Mouse (Mus musculus) hindbrain, embryonic 14.5 days (tissue): ENCODE measurements around the gene Zfp574. TPM values are rescaled to one million over a fixed set of nuclear protein-coding genes. Genes with fewer than 3 reads are reported as not detected.

Source experiments
- ATAC-seq: fragments of 200-750 bp; cut with Nextera tagmentation; 2 replicates; pipeline ENCODE4 v1.8.0; 2017; ENCODE audit warnings: moderate number of reproducible peaks, mild to moderate bottlenecking, moderate TSS enrichment, moderate library complexity; ENCODE audit not compliant: low FRiP score
- DNase-seq: peaks from one replicate; pipeline ENCODE4 v3.0.0-alpha.2; 2015; ENCODE audit warnings: low spot score
- H3K27ac ChIP-seq: fragments of 300-500 bp; sonication (generic); 2 replicates; pipeline ENCODE4 v1.5.1; 2014; ENCODE audit warnings: mild to moderate bottlenecking, moderate library complexity
- H3K27me3 ChIP-seq: fragments of 300-500 bp; sonication (generic); 2 replicates; pipeline ENCODE4 v1.6.1; 2014; ENCODE audit warnings: mild to moderate bottlenecking, low read length, mixed read lengths; ENCODE audit not compliant: control insufficient read depth, insufficient read depth
- H3K36me3 ChIP-seq: fragments of 300-500 bp; sonication (generic); replicated peaks from 2 replicates; pipeline ENCODE4 v1.6.1; 2014; ENCODE audit not compliant: control insufficient read depth, insufficient read depth
- H3K4me1 ChIP-seq: fragments of 300-500 bp; sonication (generic); replicated peaks from 2 replicates; pipeline ENCODE4 v1.6.1; 2014; ENCODE audit warnings: antibody characterized with exemption, low read length, mixed read lengths; ENCODE audit not compliant: control insufficient read depth, insufficient read depth
- H3K4me2 ChIP-seq: fragments of 300-500 bp; sonication (generic); replicated peaks from 2 replicates; pipeline ENCODE4 v1.6.1; 2014; ENCODE audit warnings: mild to moderate bottlenecking, moderate library complexity
- H3K4me3 ChIP-seq: fragments of 300-500 bp; sonication (generic); replicated peaks from 2 replicates; pipeline ENCODE4 v1.5.1; 2014; ENCODE audit warnings: mild to moderate bottlenecking, low read length
- H3K9ac ChIP-seq: fragments of 300-500 bp; sonication (generic); 2 replicates; pipeline ENCODE4 v1.6.1; 2014
- H3K9me3 ChIP-seq: fragments of 300-500 bp; sonication (generic); 2 replicates; pipeline ENCODE4 v1.6.1; 2016; ENCODE audit warnings: low read length; ENCODE audit not compliant: control insufficient read depth
- WGBS: fragments of 180-500 bp; shearing (Covaris S2); extraction: QIAGEN DNeasy Blood & Tissue Kit; methylation state at CpG from one replicate; pipeline ENCODE4 v1.1.7; 2014; 5-methylcytosine and 5-hydroxymethylcytosine counted together
- polyA plus RNA-seq: library from polyadenylated mRNA; unstranded; fragments of >200 nt; fragmentation: Nextera tagmentation; extraction: Ambion mirVana; gene quantifications from 2 replicates; pipeline ENCODE4 v1.2.1, GENCODE M21; 2014

Gene Zfp574
- polyA plus RNA-seq, 1 experiment from 2014 or later: 29.4 TPM

- H3K4me3 ChIP-seq: no peak overlapping the region
- no peaks in the 10 kb centered on the region for H3K27me3 ChIP-seq
- peak; percentile 88 for DNase-seq
- H3K36me3 ChIP-seq: no peaks in the 10 kb centered on the region
- 11% methylated on average over 17 of the region's 17 CpGs for WGBS
- H3K4me1 ChIP-seq: no peaks in the 10 kb centered on the region
- no peak overlapping the region for H3K9ac ChIP-seq
- peak overlapping the region; percentile 21; the same call in 1 of the 2 replicates for H3K27ac ChIP-seq
- ATAC-seq: peak; percentile 28
- H3K4me2 ChIP-seq: no peak overlapping the region
- no peaks in the 10 kb centered on the region for H3K9me3 ChIP-seq
Measured at GRCm38 (mm10) chr7:25105411-25106160, 33.2 kb downstream of the Zfp574 start.

DNA sequence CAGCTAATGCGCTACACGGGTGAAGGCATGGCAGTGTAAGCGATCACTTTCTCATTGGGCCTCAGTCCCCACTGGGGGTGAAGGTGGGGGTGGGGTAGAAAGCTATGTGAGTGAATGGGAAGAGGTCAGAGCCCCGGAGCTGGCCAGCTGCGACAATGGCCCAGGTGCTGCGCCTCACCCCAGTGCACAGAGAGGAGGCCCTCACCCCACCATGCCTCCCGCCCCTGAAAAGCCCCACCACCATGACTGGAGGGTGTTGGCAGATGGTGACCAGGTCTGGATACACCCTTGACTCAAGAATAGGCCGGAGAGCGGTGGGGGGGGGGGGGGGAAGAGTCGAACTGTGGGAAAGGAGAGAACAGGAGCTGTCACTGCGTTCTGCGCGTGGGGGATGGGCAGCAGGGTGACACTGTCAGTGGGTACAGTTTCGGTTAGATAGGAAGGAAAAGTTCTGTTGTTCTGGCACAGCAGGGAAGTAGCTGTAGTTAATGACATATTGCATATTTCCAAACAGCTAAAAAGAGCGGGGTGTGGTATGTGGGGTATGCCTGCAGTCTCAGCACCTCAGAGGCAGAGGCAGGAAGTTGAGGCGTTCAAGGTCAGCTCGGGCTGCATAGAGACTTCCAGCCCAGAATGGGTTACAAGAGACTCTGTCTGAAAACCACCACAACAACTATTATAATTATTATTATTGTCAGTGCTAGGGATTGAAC is 34.6 kb downstream of the Zfp574 start:
- ATAC-seq (no peak), DNase-seq (no peak)
- H3K9ac ChIP-seq: no peak overlapping the region
- no peaks in the 10 kb centered on the region for H3K27me3 ChIP-seq
- no peak overlapping the region for H3K4me2 ChIP-seq
- no peaks in the 10 kb centered on the region for H3K36me3 ChIP-seq
- H3K9me3 ChIP-seq: no peaks in the 10 kb centered on the region
- no peak overlapping the region for H3K27ac ChIP-seq
- no peak overlapping the region for H3K4me3 ChIP-seq
- no peaks in the 10 kb centered on the region for H3K4me1 ChIP-seq
- WGBS: 53% methylated on average over 15 of the region's 17 CpGs

- H3K4me1 ChIP-seq: no peaks in the 10 kb centered on the region
Measured at GRCm38 (mm10) chr7:25109355-25109754, 37.0 kb downstream of the Zfp574 start.

GRCm38 (mm10) chr7:25110336-25110735 is 38.0 kb downstream of the Zfp574 start:
- no peak overlapping the region for H3K4me2 ChIP-seq
- no peaks in the 10 kb centered on the region for H3K4me1 ChIP-seq
- H3K36me3 ChIP-seq: peaks cover 14% of the 10 kb centered on the region; the same call in 1 of the 2 replicates
- DNase-seq: no peak
- no peak overlapping the region for H3K4me3 ChIP-seq
- ATAC-seq: no peak
- H3K27ac ChIP-seq: no peak overlapping the region
- H3K9me3 ChIP-seq: no peaks in the 10 kb centered on the region
- no peak overlapping the region for H3K9ac ChIP-seq
- H3K27me3 ChIP-seq: no peaks in the 10 kb centered on the region
- WGBS: 91% methylated on average over 9 of the region's 9 CpGs

More at GRCm38 (mm10) chr7:25109355-25109754, 37.0 kb downstream of the Zfp574 start:
- 85% methylated on average over 11 of the region's 12 CpGs for WGBS
- no peaks in the 10 kb centered on the region for H3K27me3 ChIP-seq
- 0 out of 2 replicates have a peak, but pooled peaks cover 5% of the 10 kb centered on the region for H3K36me3 ChIP-seq
- H3K9me3 ChIP-seq: no peaks in the 10 kb centered on the region
- no peak overlapping the region for H3K9ac ChIP-seq
- H3K4me2 ChIP-seq: no peak overlapping the region
- H3K4me3 ChIP-seq: no peak overlapping the region
- DNase-seq: no peak
- no peak for ATAC-seq
- no peak overlapping the region for H3K27ac ChIP-seq

DNA sequence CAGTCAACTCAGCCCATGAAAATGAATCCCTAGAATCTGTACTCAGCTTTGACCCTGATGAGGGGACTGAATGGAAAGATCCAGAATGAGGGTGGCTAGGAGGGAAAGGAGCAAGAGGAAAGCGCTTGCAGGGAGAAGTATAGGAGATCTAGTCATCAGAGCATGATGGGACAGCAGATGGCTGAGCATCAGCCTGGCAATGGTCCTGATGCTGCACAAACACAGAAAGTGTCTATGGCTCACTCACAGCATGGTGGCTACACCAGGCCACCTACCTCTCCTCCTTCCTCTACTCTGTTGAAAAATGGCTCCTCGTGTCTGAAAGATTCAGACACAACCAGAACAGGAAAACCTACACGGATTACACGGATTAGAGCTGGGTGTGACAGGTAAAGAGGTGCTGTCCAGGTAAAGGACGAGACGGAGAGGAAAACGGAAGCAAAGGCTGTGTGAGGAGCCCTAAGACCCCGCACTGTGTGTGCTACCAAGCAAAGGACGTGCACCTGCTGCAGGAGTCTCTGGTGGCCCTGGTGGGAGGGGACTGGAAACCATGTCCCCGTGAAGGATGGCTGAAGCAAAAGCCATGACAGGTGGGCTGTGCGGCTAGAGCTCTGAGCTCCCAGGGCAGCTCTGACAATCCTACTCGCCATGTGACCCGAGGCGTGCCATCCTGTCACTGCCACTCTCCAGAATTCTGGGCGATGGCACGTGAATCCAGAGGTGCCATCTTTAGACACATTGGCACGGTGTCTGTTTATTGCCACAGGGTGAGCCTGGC is 40.0 kb downstream of the Zfp574 start:
- DNase-seq (no peak), ATAC-seq (no peak)
- Histone ChIP-seq H3K4me1 (no peaks in the 10 kb centered on the region), H3K27me3 (no peaks in the 10 kb centered on the region), H3K9ac (no peak overlapping the region), H3K9me3 (no peaks in the 10 kb centered on the region), H3K36me3 (peaks cover 16% of the 10 kb centered on the region; the same call in 1 of the 2 replicates), H3K4me3 (no peak overlapping the region), H3K27ac (no peak overlapping the region), H3K4me2 (no peak overlapping the region)
- 83% methylated on average over 17 of the region's 17 CpGs for WGBS

DNA sequence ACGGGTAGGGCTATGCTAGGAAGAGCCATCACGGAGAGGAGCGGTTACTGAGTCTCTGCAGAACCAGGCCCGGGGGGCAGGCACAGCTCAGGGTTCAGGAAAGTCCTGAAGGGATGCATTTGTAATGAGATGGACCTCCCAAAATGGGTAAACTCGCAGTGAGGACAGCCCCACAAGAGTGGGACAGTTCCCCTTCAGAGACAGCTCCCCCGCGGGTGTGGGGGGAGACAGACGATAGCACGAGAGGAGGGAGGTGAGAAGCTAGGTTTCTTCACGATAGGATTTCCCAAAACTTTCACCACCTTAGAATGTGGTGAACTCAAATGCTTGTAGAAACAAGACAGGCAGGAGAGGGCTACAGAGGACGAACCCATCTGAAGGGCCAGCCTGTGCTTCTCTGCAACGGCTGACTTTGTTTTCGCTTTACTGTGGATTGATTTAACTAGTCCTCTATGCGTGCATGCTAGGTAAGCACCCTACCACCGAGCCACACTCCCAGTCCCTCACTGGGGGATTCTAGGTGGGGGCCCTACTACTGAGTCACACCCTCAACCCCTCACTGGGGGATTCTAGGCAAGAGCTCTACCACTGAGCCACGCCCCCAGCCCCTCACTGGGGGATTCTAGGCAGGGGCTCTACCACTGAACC is 40.7 kb downstream of the Zfp574 start:
- no peak overlapping the region for H3K27ac ChIP-seq
- no peak overlapping the region for H3K4me2 ChIP-seq
- no peak for DNase-seq
- H3K27me3 ChIP-seq: no peaks in the 10 kb centered on the region
- H3K36me3 ChIP-seq: peaks cover 16% of the 10 kb centered on the region; the same call in 1 of the 2 replicates
- no peaks in the 10 kb centered on the region for H3K9me3 ChIP-seq
- ATAC-seq: no peak
- no peak overlapping the region for H3K9ac ChIP-seq
- no peaks in the 10 kb centered on the region for H3K4me1 ChIP-seq
- 88% methylated on average over 16 of the region's 16 CpGs for WGBS
- H3K4me3 ChIP-seq: no peak overlapping the region

- WGBS: 88% methylated on average over 19 of the region's 25 CpGs
- Histone ChIP-seq H3K27ac (no peak overlapping the region), H3K9ac (no peak overlapping the region), H3K36me3 (peaks cover 2% of the 10 kb centered on the region; the same call in 1 of the 2 replicates), H3K4me1 (no peaks in the 10 kb centered on the region), H3K9me3 (no peaks in the 10 kb centered on the region), H3K4me2 (no peak overlapping the region), H3K27me3 (no peaks in the 10 kb centered on the region), H3K4me3 (no peak overlapping the region)
- DNase-seq (no peak), ATAC-seq (no peak)
Measured at GRCm38 (mm10) chr7:25120061-25120834, 47.9 kb downstream of the Zfp574 start.

GRCm38 (mm10) chr7:25121240-25121786 is 48.9 kb downstream of the Zfp574 start:
- no peak for DNase-seq
- H3K36me3 ChIP-seq: no peaks in the 10 kb centered on the region
- 69% methylated on average over 13 of the region's 13 CpGs for WGBS

More at GRCm38 (mm10) chr7:25121240-25121786, 48.9 kb downstream of the Zfp574 start:
- H3K4me2 ChIP-seq: no peak overlapping the region
- H3K9me3 ChIP-seq: no peaks in the 10 kb centered on the region
- H3K27me3 ChIP-seq: no peaks in the 10 kb centered on the region
- no peak overlapping the region for H3K9ac ChIP-seq
- no peak overlapping the region for H3K27ac ChIP-seq
- H3K4me1 ChIP-seq: no peaks in the 10 kb centered on the region
- H3K4me3 ChIP-seq: no peak overlapping the region
- no peak for ATAC-seq
